Mouse (Mus musculus): Measurements from ENCODE around the gene Maneal.

- TF ChIP-seq POLR2A (IDR thresholded peaks at IDR 0.05; ENCODE audit: control insufficient read depth in 1 of 2, insufficient read depth in 1 of 2, low read depth in 1 of 2, low read length in 2 of 2, poor library complexity in 1 of 2) (no peak), CTCF (IDR thresholded peaks at IDR 0.05 in 2 of 3, conservative IDR thresholded peaks at IDR 0.05 in 1 of 3; ENCODE audit: control insufficient read depth in 1 of 3, insufficient read depth in 1 of 3, low read depth in 2 of 3, low read length in 3 of 3, poor library complexity in 1 of 3, severe bottlenecking in 1 of 3) (peak; percentile 30 to 55 (median 38)), GATA1 (IDR thresholded peaks at IDR 0.05; ENCODE audit: low read depth, low read length) (no peak), ZC3H11A (IDR thresholded peaks at IDR 0.05; ENCODE audit: low read depth, low read length) (no peak), UBTF (IDR thresholded peaks at IDR 0.05; ENCODE audit: borderline replicate concordance, insufficient read depth, low read depth, low read length) (no peak), MAX (IDR thresholded peaks at IDR 0.05; ENCODE audit: low read length) (no peak), ZNF384 (IDR thresholded peaks at IDR 0.05; ENCODE audit: low read depth, low read length) (no peak), EP300 (IDR thresholded peaks at IDR 0.05; ENCODE audit: low read depth in 1 of 2, low read length in 2 of 2) (no peak), MAZ (IDR thresholded peaks at IDR 0.05; ENCODE audit: low read depth, low read length) (no peak), SMC3 (IDR thresholded peaks at IDR 0.05; ENCODE audit: low read depth, low read length) (peak; percentile 20; the same call in 1 of the 2 replicates)
Observed at GRCm38 (mm10) chr4:124872719-124873118, 10.7 kb upstream of the Maneal start.

All from MEL (cell line).